Mouse (Mus musculus) bone marrow, adult 2 months (tissue): ENCODE measurements at regions not wholly inside any gene's neighbourhood (a gene's known extent, or its start where the extent isn't known, plus 50 kb on each side); places are given as distances from the start of the nearest gene placed in this dataset.

ENCODE experiments used
- CTCF ChIP-seq: fragments of 200-500 bp; IDR thresholded peaks from 2 replicates; pipeline ENCODE4 v1.5.1; 2011; ENCODE audit warnings: low read length, control low read depth; ENCODE audit not compliant: control insufficient read depth, insufficient read depth
- POLR2A ChIP-seq: fragments of 200-500 bp; IDR thresholded peaks from 2 replicates; pipeline ENCODE4 v1.6.1; 2011; ENCODE audit warnings: low read depth, mild to moderate bottlenecking, control low read depth, low read length, borderline replicate concordance; ENCODE audit not compliant: control insufficient read depth

DNA sequence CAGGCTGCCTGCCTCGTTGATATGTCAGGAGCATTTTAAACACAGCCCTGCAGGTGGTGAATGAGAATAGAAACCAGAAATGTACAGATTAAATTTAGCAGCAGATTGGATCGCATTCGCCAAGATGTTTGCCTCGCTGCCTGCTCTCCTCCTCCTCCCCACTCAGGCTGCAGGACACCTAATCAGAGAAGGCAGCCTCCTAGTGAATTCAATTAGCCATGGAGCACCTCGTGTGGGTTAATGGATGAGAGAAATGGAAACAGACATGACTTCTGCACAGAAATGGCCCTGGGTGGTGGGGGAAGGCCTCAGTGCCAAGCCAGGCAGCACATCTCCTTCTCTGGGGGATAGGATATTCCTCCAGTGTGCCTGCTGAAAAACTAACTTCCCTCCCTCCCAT, 352.8 kb downstream of the Tmem135 start:
- TF ChIP-seq CTCF (no peak), POLR2A (no peak)
